Mouse (Mus musculus) forebrain, embryonic 11.5 days (tissue): ENCODE results near the gene Taar3. TPM values are rescaled to one million over a fixed set of nuclear protein-coding genes. Genes with fewer than 3 reads are reported as not detected.

ENCODE experiments used
- ATAC-seq: fragments of 200-750 bp; cut with Nextera tagmentation; replicated peaks from 2 replicates; pipeline ENCODE4 v1.8.0; 2017; ENCODE audit warnings: moderate TSS enrichment; ENCODE audit not compliant: low FRiP score
- DNase-seq: peaks from one replicate; pipeline ENCODE4 v3.0.0-alpha.2; 2017; ENCODE audit warnings: low spot score
- H3K27ac ChIP-seq: fragments of 300-500 bp; sonication (generic); 2 replicates; pipeline ENCODE4 v1.5.1; 2014; ENCODE audit warnings: low read depth, low read length
- H3K27me3 ChIP-seq: fragments of 300-500 bp; sonication (generic); 2 replicates; pipeline ENCODE4 v1.6.1; 2014; ENCODE audit warnings: mild to moderate bottlenecking, low read length, mixed read lengths; ENCODE audit not compliant: control insufficient read depth, insufficient read depth
- H3K36me3 ChIP-seq: fragments of 300-500 bp; sonication (generic); 2 replicates; pipeline ENCODE4 v1.6.1; 2014; ENCODE audit warnings: mild to moderate bottlenecking, low read length, moderate library complexity, mixed read lengths; ENCODE audit not compliant: control insufficient read depth, insufficient read depth
- H3K4me1 ChIP-seq: fragments of 300-500 bp; sonication (generic); replicated peaks from 2 replicates; pipeline ENCODE4 v1.6.1; 2014; ENCODE audit warnings: low read length, mixed read lengths; ENCODE audit not compliant: control insufficient read depth, insufficient read depth
- H3K4me2 ChIP-seq: fragments of 300-500 bp; sonication (generic); 2 replicates; pipeline ENCODE4 v1.6.1; 2014; ENCODE audit warnings: low read depth, mild to moderate bottlenecking, low read length, moderate library complexity, mixed read lengths; ENCODE audit not compliant: severe bottlenecking
- H3K4me3 ChIP-seq: fragments of 300-500 bp; sonication (generic); 2 replicates; pipeline ENCODE4 v1.5.1; 2014; ENCODE audit warnings: low read depth, low read length
- H3K9ac ChIP-seq: fragments of 300-500 bp; sonication (generic); 2 replicates; pipeline ENCODE4 v1.6.1; 2014; ENCODE audit warnings: low read length
- H3K9me3 ChIP-seq: fragments of 300-500 bp; sonication (generic); 2 replicates; pipeline ENCODE4 v1.6.1; 2016; ENCODE audit warnings: low read length, mixed read lengths; ENCODE audit not compliant: control insufficient read depth
- WGBS: fragments of 180-500 bp; shearing (Covaris S2); extraction: QIAGEN DNeasy Blood & Tissue Kit; methylation state at CpG from one replicate; pipeline ENCODE4 v1.1.7; 2014; 5-methylcytosine and 5-hydroxymethylcytosine counted together
- polyA plus RNA-seq: library from polyadenylated mRNA; unstranded; fragments of >200 nt; fragmentation: Nextera tagmentation; extraction: Ambion mirVana; gene quantifications from 2 replicates; pipeline ENCODE4 v1.2.1, GENCODE M21; 2014

Taar3 gene
- polyA plus RNA-seq = not detected in 2 replicates

- Histone ChIP-seq H3K27ac (no peak within 1 kb of the TSS), H3K9me3 (no peaks in the 10 kb centered on the region), H3K9ac (no peak within 1 kb of the TSS), H3K27me3 (no peaks in the 10 kb centered on the region), H3K4me3 (no peak within 1 kb of the TSS), H3K4me2 (no peak within 1 kb of the TSS), H3K4me1 (no peaks in the 10 kb centered on the region), H3K36me3 (no peaks in the 10 kb centered on the region)
- WGBS = 89% methylated on average over 16 of the region's 16 CpGs
- DNase-seq = no peak
- no peak for ATAC-seq
Measured at GRCm38 (mm10) chr10:23949508-23950005, at the start of gene Taar3. Gene Taar3, plus strand, starts transcription at chr10:23949558.

GRCm38 (mm10) chr10:23901119-23901518 lies 48.2 kb upstream of the Taar3 start:
- ATAC-seq (peak; percentile 69), DNase-seq (no peak)
- Histone ChIP-seq H3K9ac (no peak overlapping the region), H3K4me2 (no peak overlapping the region), H3K4me1 (no peaks in the 10 kb centered on the region), H3K36me3 (no peaks in the 10 kb centered on the region), H3K27me3 (no peaks in the 10 kb centered on the region), H3K27ac (no peak overlapping the region), H3K4me3 (no peak overlapping the region), H3K9me3 (no peaks in the 10 kb centered on the region)
- 43% methylated on average over 3 of the region's 3 CpGs for WGBS

- no peak overlapping the region for H3K4me3 ChIP-seq
- H3K27ac ChIP-seq = no peak overlapping the region
- ATAC-seq (no peak), DNase-seq (no peak)
- no peak overlapping the region for H3K9ac ChIP-seq
- no peaks in the 10 kb centered on the region for H3K27me3 ChIP-seq
- no peak overlapping the region for H3K4me2 ChIP-seq
- no peaks in the 10 kb centered on the region for H3K36me3 ChIP-seq
- 93% methylated on average over 1 of the region's 1 CpGs for WGBS
- H3K9me3 ChIP-seq = no peaks in the 10 kb centered on the region
- no peaks in the 10 kb centered on the region for H3K4me1 ChIP-seq
Measured at GRCm38 (mm10) chr10:23905661-23906060, 43.7 kb upstream of the Taar3 start.

- H3K4me1 ChIP-seq = no peaks in the 10 kb centered on the region
- no peaks in the 10 kb centered on the region for H3K9me3 ChIP-seq
- ATAC-seq = no peak
- no peak within 1 kb of the TSS for H3K4me3 ChIP-seq
- 93% methylated on average over 4 of the region's 4 CpGs for WGBS
- H3K4me2 ChIP-seq = no peak within 1 kb of the TSS
- no peak within 1 kb of the TSS for H3K9ac ChIP-seq
- no peak within 1 kb of the TSS for H3K27ac ChIP-seq
- H3K27me3 ChIP-seq = no peaks in the 10 kb centered on the region
- no peaks in the 10 kb centered on the region for H3K36me3 ChIP-seq
- no peak for DNase-seq
Measured at GRCm38 (mm10) chr10:23920056-23920455, 29.3 kb upstream of the Taar3 start, which contains the start of gene Taar1. Gene Taar1, plus strand, starts transcription at chr10:23920356.

GRCm38 (mm10) chr10:23922468-23922867 lies 26.9 kb upstream of the Taar3 start:
- Histone ChIP-seq H3K27ac (no peak overlapping the region), H3K27me3 (no peaks in the 10 kb centered on the region), H3K4me1 (no peaks in the 10 kb centered on the region), H3K4me3 (no peak overlapping the region), H3K36me3 (no peaks in the 10 kb centered on the region), H3K9ac (no peak overlapping the region), H3K9me3 (no peaks in the 10 kb centered on the region), H3K4me2 (no peak overlapping the region)
- WGBS = 89% methylated on average over 3 of the region's 3 CpGs
- ATAC-seq (no peak), DNase-seq (no peak)

GRCm38 (mm10) chr10:23923941-23924340 lies 25.4 kb upstream of the Taar3 start:
- ATAC-seq (no peak), DNase-seq (no peak)
- Histone ChIP-seq H3K4me2 (no peak overlapping the region), H3K4me1 (no peaks in the 10 kb centered on the region), H3K27ac (no peak overlapping the region), H3K27me3 (no peaks in the 10 kb centered on the region), H3K9me3 (no peaks in the 10 kb centered on the region), H3K36me3 (no peaks in the 10 kb centered on the region), H3K4me3 (no peak overlapping the region), H3K9ac (no peak overlapping the region)
- WGBS = 84% methylated on average over 2 of the region's 2 CpGs

- H3K36me3 ChIP-seq = no peaks in the 10 kb centered on the region
- H3K4me1 ChIP-seq = no peaks in the 10 kb centered on the region
- no peak overlapping the region for H3K27ac ChIP-seq
- no peak for ATAC-seq
- H3K9ac ChIP-seq = no peak overlapping the region
- WGBS = 47% methylated on average over 4 of the region's 4 CpGs
- H3K9me3 ChIP-seq = no peaks in the 10 kb centered on the region
- H3K4me3 ChIP-seq = no peak overlapping the region
- no peaks in the 10 kb centered on the region for H3K27me3 ChIP-seq
- DNase-seq = no peak
- no peak overlapping the region for H3K4me2 ChIP-seq
Measured at GRCm38 (mm10) chr10:23937613-23938012, 11.7 kb upstream of the Taar3 start.

- Histone ChIP-seq H3K9ac (no peak within 1 kb of the TSS), H3K4me2 (no peak within 1 kb of the TSS), H3K4me1 (no peaks in the 10 kb centered on the region), H3K27ac (no peak within 1 kb of the TSS), H3K27me3 (no peaks in the 10 kb centered on the region), H3K9me3 (no peaks in the 10 kb centered on the region), H3K4me3 (no peak within 1 kb of the TSS), H3K36me3 (no peaks in the 10 kb centered on the region)
- DNase-seq (no peak), ATAC-seq (no peak)
- 60% methylated on average over 6 of the region's 6 CpGs for WGBS
Measured at GRCm38 (mm10) chr10:23938312-23938711, 11.0 kb upstream of the Taar3 start, which contains the start of gene Taar2. Gene Taar2, plus strand, starts transcription at chr10:23938572.

GRCm38 (mm10) chr10:23942465-23942864 lies 6.9 kb upstream of the Taar3 start:
- no peaks in the 10 kb centered on the region for H3K4me1 ChIP-seq
- H3K9ac ChIP-seq = no peak overlapping the region
- no peaks in the 10 kb centered on the region for H3K27me3 ChIP-seq
- ATAC-seq (no peak), DNase-seq (no peak)
- H3K36me3 ChIP-seq = no peaks in the 10 kb centered on the region
- 71% methylated on average over 5 of the region's 5 CpGs for WGBS
- H3K9me3 ChIP-seq = no peaks in the 10 kb centered on the region
- H3K27ac ChIP-seq = no peak overlapping the region
- H3K4me3 ChIP-seq = no peak overlapping the region
- H3K4me2 ChIP-seq = no peak overlapping the region
